Mouse (Mus musculus): ENCODE data around the gene Rab8b. TPM values are rescaled to one million over a fixed set of nuclear protein-coding genes. Genes with fewer than 3 reads are reported as not detected.

Rab8b gene
- 40.6 and 44.3 TPM in 2 replicates for total RNA-seq (2014; fragmentation: Nextera tagmentation)
- total RNA-seq (2017): 107 and 121 TPM in 2 replicates
- polyA plus RNA-seq (2012): 2.5 and 4.9 TPM in 2 replicates

- Histone ChIP-seq H3K4me3 (ENCODE audit: low read depth, low read length) (peak within 1 kb of the TSS; percentile 90), H3K9me3 (replicated peaks) (no peaks in the 10 kb centered on the region; the same call in 1 of the 2 replicates), H3K36me3 (replicated peaks) (peaks cover 15% of the 10 kb centered on the region), H3K4me1 (ENCODE audit: insufficient read depth, low read depth, low read length) (peaks cover 52% of the 10 kb centered on the region), H3K27me3 (ENCODE audit: insufficient read depth, low read length) (no peaks in the 10 kb centered on the region)
- peak; percentile 88 for DNase-seq (ENCODE audit: low spot score)
- TF ChIP-seq GATA2 (IDR thresholded peaks at IDR 0.05; ENCODE audit: borderline replicate concordance, low read depth, low read length) (peak; percentile 72; the same call in 1 of the 2 replicates), POLR2AphosphoS5 (IDR thresholded peaks at IDR 0.05; ENCODE audit: insufficient replicate concordance, low read depth, low read length) (no peak)
- ATAC-seq (ENCODE audit: extremely low read depth, insufficient number of reproducible peaks, low FRiP score, poor library complexity, severe bottlenecking): peak; percentile 82
These were observed at the start of gene Rab8b for GRCm38 (mm10) chr9:66919382-66919971. Gene Rab8b, minus strand, starts transcription at chr9:66919687.

- TF ChIP-seq TAL1 (conservative IDR thresholded peaks at IDR 0.05; ENCODE audit: low read depth, low read length) (no peak), GATA1 (IDR thresholded peaks at IDR 0.05; ENCODE audit: borderline replicate concordance, low read length) (no peak), GATA2 (IDR thresholded peaks at IDR 0.05; ENCODE audit: borderline replicate concordance, low read depth, low read length) (no peak), POLR2AphosphoS5 (IDR thresholded peaks at IDR 0.05; ENCODE audit: insufficient replicate concordance, low read depth, low read length) (no peak), CTCF (IDR thresholded peaks at IDR 0.05; ENCODE audit: low read depth, low read length) (no peak)
- DNase-seq (ENCODE audit: low spot score): no peak
- Histone ChIP-seq H3K36me3 (replicated peaks) (peaks cover 27% of the 10 kb centered on the region), H3K27me3 (ENCODE audit: insufficient read depth, low read length) (no peaks in the 10 kb centered on the region), H3K4me3 (ENCODE audit: low read depth, low read length) (no peak overlapping the region), H3K4me1 (ENCODE audit: insufficient read depth, low read depth, low read length) (no peaks in the 10 kb centered on the region), H3K9me3 (replicated peaks) (no peaks in the 10 kb centered on the region)
- ATAC-seq (ENCODE audit: extremely low read depth, insufficient number of reproducible peaks, low FRiP score, poor library complexity, severe bottlenecking): no peak
These were observed 48.0 kb upstream of the Rab8b start for GRCm38 (mm10) chr9:66967492-66967891.

- TF ChIP-seq TAL1 (conservative IDR thresholded peaks at IDR 0.05; ENCODE audit: low read depth, low read length) (no peak), GATA2 (IDR thresholded peaks at IDR 0.05; ENCODE audit: borderline replicate concordance, low read depth, low read length) (no peak), CTCF (IDR thresholded peaks at IDR 0.05; ENCODE audit: low read depth, low read length) (no peak), GATA1 (IDR thresholded peaks at IDR 0.05; ENCODE audit: borderline replicate concordance, low read length) (no peak), POLR2AphosphoS5 (IDR thresholded peaks at IDR 0.05; ENCODE audit: insufficient replicate concordance, low read depth, low read length) (no peak)
- peaks cover 8% of the 10 kb centered on the region for H3K36me3 ChIP-seq (replicated peaks)
- no peaks in the 10 kb centered on the region for H3K4me1 ChIP-seq (ENCODE audit: insufficient read depth, low read depth, low read length)
- no peaks in the 10 kb centered on the region for H3K9me3 ChIP-seq (replicated peaks)
- no peaks in the 10 kb centered on the region for H3K27me3 ChIP-seq (ENCODE audit: insufficient read depth, low read length)
- DNase-seq (ENCODE audit: low spot score): no peak
- ATAC-seq (ENCODE audit: extremely low read depth, insufficient number of reproducible peaks, low FRiP score, poor library complexity, severe bottlenecking): no peak
- H3K4me3 ChIP-seq (ENCODE audit: low read depth, low read length): no peak overlapping the region
These were observed 42.0 kb upstream of the Rab8b start for GRCm38 (mm10) chr9:66961478-66961877.

- TF ChIP-seq TAL1 (conservative IDR thresholded peaks at IDR 0.05; ENCODE audit: low read depth, low read length): no peak
- no peak for TF ChIP-seq GATA1 (IDR thresholded peaks at IDR 0.05; ENCODE audit: borderline replicate concordance, low read length)
- TF ChIP-seq GATA2 (IDR thresholded peaks at IDR 0.05; ENCODE audit: borderline replicate concordance, low read depth, low read length): no peak
- TF ChIP-seq CTCF (IDR thresholded peaks at IDR 0.05; ENCODE audit: low read depth, low read length): no peak
- TF ChIP-seq POLR2AphosphoS5 (IDR thresholded peaks at IDR 0.05; ENCODE audit: insufficient replicate concordance, low read depth, low read length): no peak
- DNase-seq (ENCODE audit: low spot score) (no peak), ATAC-seq (ENCODE audit: extremely low read depth, insufficient number of reproducible peaks, low FRiP score, poor library complexity, severe bottlenecking) (no peak)
- H3K27me3 ChIP-seq (ENCODE audit: insufficient read depth, low read length): no peaks in the 10 kb centered on the region
- peaks cover 16% of the 10 kb centered on the region for H3K36me3 ChIP-seq (replicated peaks)
- H3K4me1 ChIP-seq (ENCODE audit: insufficient read depth, low read depth, low read length): no peaks in the 10 kb centered on the region
- no peaks in the 10 kb centered on the region for H3K9me3 ChIP-seq (replicated peaks)
- no peak overlapping the region for H3K4me3 ChIP-seq (ENCODE audit: low read depth, low read length)
These were observed 38.0 kb upstream of the Rab8b start for GRCm38 (mm10) chr9:66957451-66957850.

GRCm38 (mm10) chr9:66952886-66953285, 33.4 kb upstream of the Rab8b start:
- H3K4me3 ChIP-seq (ENCODE audit: low read depth, low read length): no peak overlapping the region
- peaks cover 4% of the 10 kb centered on the region for H3K4me1 ChIP-seq (ENCODE audit: insufficient read depth, low read depth, low read length)
- H3K27me3 ChIP-seq (ENCODE audit: insufficient read depth, low read length): no peaks in the 10 kb centered on the region
- no peaks in the 10 kb centered on the region for H3K9me3 ChIP-seq (replicated peaks)
- H3K36me3 ChIP-seq (replicated peaks): peaks cover 34% of the 10 kb centered on the region
- ATAC-seq (ENCODE audit: extremely low read depth, insufficient number of reproducible peaks, low FRiP score, poor library complexity, severe bottlenecking) (no peak), DNase-seq (ENCODE audit: low spot score) (no peak)
- TF ChIP-seq TAL1 (conservative IDR thresholded peaks at IDR 0.05; ENCODE audit: low read depth, low read length): no peak
- TF ChIP-seq POLR2AphosphoS5 (IDR thresholded peaks at IDR 0.05; ENCODE audit: insufficient replicate concordance, low read depth, low read length): no peak
- no peak for TF ChIP-seq GATA1 (IDR thresholded peaks at IDR 0.05; ENCODE audit: borderline replicate concordance, low read length)
- no peak for TF ChIP-seq GATA2 (IDR thresholded peaks at IDR 0.05; ENCODE audit: borderline replicate concordance, low read depth, low read length)

GRCm38 (mm10) chr9:66952321-66952720, 32.8 kb upstream of the Rab8b start:
- H3K4me1 ChIP-seq (ENCODE audit: insufficient read depth, low read depth, low read length): peaks cover 4% of the 10 kb centered on the region

More at GRCm38 (mm10) chr9:66952321-66952720, 32.8 kb upstream of the Rab8b start:
- ATAC-seq (ENCODE audit: extremely low read depth, insufficient number of reproducible peaks, low FRiP score, poor library complexity, severe bottlenecking) (no peak), DNase-seq (ENCODE audit: low spot score) (no peak)
- H3K36me3 ChIP-seq (replicated peaks): peaks cover 36% of the 10 kb centered on the region
- TF ChIP-seq GATA1 (IDR thresholded peaks at IDR 0.05; ENCODE audit: borderline replicate concordance, low read length) (no peak), TAL1 (conservative IDR thresholded peaks at IDR 0.05; ENCODE audit: low read depth, low read length) (no peak)
- no peaks in the 10 kb centered on the region for H3K27me3 ChIP-seq (ENCODE audit: insufficient read depth, low read length)
- no peak overlapping the region for H3K4me3 ChIP-seq (ENCODE audit: low read depth, low read length)
- no peaks in the 10 kb centered on the region for H3K9me3 ChIP-seq (replicated peaks)

Measured in G1E (cell line).